Mouse (Mus musculus) embryo, embryonic 11.5 days (tissue): ENCODE data around the gene Pcbp3.
"Not testable (repeated sequence)": the region's sequence is repeated elsewhere in the genome, so short reads cannot be mapped to it uniquely, and the experiment has no call there.

Source experiments
- DNase-seq: peaks from one replicate; pipeline ENCODE4 v3.0.0-alpha.2; 2012; ENCODE audit warnings: low read depth, low spot score

Gene Pcbp3

GRCm38 (mm10) chr10:76801841-76802499, 159.7 kb downstream of the Pcbp3 start:
- DNase-seq: no peak

GRCm38 (mm10) chr10:76801237-76801641, 160.4 kb downstream of the Pcbp3 start:
- no peak for DNase-seq

- DNase-seq: no peak
Measured at GRCm38 (mm10) chr10:76798751-76799585, 162.7 kb downstream of the Pcbp3 start.

- DNase-seq: no peak
Measured at GRCm38 (mm10) chr10:76794102-76794501, 167.6 kb downstream of the Pcbp3 start.

GRCm38 (mm10) chr10:76791475-76791874, 170.2 kb downstream of the Pcbp3 start:
- peak; percentile 32 for DNase-seq

- DNase-seq: no peak
Measured at GRCm38 (mm10) chr10:76789885-76790284, 171.8 kb downstream of the Pcbp3 start.

- no peak for DNase-seq
Measured at GRCm38 (mm10) chr10:76785312-76785711, 176.4 kb downstream of the Pcbp3 start.

DNA sequence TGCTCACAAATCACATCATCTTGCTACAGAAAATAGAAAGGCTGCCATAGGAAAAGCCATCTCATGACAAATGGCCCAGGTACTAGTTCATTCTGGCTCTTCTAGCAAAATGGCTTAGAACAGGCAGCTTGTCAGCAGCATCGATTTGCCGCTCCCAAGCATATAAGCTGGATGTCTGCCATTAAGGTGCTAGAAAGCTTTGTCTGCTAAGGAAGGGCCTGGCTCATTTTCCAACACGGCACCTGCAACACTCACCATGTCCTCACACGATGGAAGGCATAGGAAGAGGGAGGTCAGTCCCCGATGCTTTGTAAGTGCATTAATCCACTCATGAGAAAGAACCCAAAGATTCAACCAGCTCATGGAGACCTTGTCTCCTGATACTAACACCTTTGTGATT, 182.5 kb downstream of the Pcbp3 start:
- no peak for DNase-seq

DNA sequence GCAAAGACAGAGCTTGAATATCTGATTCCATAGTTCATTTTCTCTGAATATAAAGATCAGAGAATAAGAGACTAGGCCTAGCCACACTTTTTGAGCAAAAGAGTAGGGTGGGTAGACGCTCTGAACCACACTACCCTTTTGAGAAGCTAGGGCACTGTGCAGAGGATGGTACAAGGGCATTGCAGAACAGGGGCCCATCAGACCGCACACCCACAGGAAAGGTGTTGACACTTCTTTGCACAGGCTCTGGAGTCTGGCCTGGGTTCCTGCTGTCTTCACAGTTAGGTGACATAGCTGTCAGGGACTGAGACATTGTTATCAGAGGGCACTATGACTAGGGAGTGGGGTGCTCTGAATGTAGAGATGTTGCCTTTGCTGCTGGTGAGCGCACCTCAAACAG, 190.1 kb downstream of the Pcbp3 start:
- no peak for DNase-seq

DNA sequence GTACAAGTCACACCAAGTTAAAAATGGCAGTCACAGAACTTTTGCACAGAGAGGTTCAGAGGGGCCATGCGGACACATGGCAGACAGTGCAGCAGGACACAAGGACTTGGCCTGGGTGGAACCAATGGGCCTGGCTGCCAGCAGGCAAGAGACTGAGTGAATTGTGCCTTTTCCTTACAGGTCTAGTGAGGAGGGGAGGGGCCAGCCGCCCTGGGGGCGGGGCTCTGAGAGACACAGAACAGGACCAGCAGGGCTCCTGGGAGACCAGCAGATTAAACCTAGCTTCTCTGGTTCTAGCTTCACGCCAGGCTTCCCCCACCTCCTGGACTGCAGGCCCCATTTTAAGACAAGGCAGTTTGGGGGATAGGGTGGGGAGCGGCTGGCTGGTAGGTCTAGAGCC, 190.6 kb downstream of the Pcbp3 start:
- DNase-seq: no peak

- DNase-seq: no peak
Measured at GRCm38 (mm10) chr10:76769581-76769980, 192.1 kb downstream of the Pcbp3 start.

- DNase-seq: no peak
Measured at GRCm38 (mm10) chr10:76766196-76766595, 195.5 kb downstream of the Pcbp3 start.

GRCm38 (mm10) chr10:76764927-76765326, 196.8 kb downstream of the Pcbp3 start:
- no peak for DNase-seq

- no peak for DNase-seq
Measured at GRCm38 (mm10) chr10:76763016-76763415, 198.7 kb downstream of the Pcbp3 start.

DNA sequence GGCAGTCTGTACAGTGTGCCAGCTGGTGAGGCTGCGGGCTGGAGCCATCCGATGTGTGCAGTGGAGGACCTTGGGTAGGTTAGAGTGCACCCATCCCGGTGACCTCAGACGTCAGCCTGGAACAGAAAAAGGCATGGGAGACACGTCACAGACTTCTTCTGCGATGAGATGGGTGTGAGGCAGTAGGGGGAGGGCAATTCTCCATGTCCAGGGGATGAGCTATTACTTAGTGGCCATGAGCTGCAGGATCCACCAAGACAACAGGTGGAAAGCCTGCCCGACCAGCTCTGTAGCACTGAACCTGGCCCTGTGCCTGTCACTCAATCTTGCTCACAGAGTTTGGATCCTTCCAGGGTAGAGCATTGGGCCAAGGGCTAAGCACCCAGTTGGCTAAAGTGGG, 199.3 kb downstream of the Pcbp3 start:
- no peak for DNase-seq

DNA sequence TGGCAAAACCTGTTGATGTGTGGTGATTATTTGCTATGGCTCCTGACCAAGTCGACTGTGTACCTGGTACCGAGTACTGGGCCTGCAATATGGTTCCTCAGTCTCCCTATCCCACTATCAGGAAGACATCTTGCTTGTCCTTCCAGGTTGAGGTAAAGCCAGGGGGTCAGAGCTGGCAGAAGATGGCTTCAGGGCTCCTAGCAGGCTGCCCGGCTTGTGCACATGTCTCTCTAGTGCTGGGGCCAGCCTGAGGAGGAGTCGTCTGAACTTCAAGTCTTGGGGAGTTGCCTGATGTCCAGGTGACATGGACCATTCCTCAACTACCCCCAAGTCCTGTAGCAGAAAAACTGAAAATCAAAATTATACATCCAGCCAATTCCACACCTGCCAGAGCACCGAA, 201.8 kb downstream of the Pcbp3 start:
- no peak for DNase-seq

- no peak for DNase-seq
Measured at GRCm38 (mm10) chr10:76753640-76754039, 208.0 kb downstream of the Pcbp3 start.

DNA sequence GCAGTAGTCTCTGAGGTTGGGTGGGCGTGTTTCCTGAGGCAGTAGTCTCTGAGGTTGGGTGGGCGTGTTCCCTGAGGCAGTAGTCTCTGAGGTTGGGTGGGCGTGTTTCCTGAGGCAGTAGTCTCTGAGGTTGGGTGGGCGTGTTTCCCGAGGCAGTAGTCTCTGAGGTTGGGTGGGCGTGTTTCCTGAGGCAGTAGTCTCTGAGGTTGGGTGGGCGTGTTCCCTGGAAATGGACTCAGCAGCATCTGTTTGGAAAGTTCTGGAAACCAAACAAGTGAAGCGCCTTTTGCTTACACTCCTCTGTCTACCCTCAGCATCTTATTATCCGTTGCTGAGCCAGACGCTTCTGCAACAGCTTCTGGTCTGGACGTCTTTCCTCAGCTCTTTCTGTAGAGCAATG, 217.4 kb downstream of the Pcbp3 start:
- DNase-seq: not testable (repeated sequence)

- no peak for DNase-seq
Measured at GRCm38 (mm10) chr10:76736764-76737163, 224.9 kb downstream of the Pcbp3 start.

- DNase-seq: peak; percentile 63
Measured at GRCm38 (mm10) chr10:76734979-76735378, 226.7 kb downstream of the Pcbp3 start.

- DNase-seq: no peak
Measured at GRCm38 (mm10) chr10:76733677-76734068, 228.0 kb downstream of the Pcbp3 start.

GRCm38 (mm10) chr10:76732881-76733676, 228.6 kb downstream of the Pcbp3 start:
- peak; percentile 71 for DNase-seq
